Mouse (Mus musculus): Measurements from ENCODE around the gene Tk1.

The Tk1 gene

GRCm38 (mm10) chr11:117769683-117770047 lies 56.2 kb downstream of the Tk1 start:
- no peak for DNase-seq (ENCODE audit: low spot score in 2 of 2)

DNA sequence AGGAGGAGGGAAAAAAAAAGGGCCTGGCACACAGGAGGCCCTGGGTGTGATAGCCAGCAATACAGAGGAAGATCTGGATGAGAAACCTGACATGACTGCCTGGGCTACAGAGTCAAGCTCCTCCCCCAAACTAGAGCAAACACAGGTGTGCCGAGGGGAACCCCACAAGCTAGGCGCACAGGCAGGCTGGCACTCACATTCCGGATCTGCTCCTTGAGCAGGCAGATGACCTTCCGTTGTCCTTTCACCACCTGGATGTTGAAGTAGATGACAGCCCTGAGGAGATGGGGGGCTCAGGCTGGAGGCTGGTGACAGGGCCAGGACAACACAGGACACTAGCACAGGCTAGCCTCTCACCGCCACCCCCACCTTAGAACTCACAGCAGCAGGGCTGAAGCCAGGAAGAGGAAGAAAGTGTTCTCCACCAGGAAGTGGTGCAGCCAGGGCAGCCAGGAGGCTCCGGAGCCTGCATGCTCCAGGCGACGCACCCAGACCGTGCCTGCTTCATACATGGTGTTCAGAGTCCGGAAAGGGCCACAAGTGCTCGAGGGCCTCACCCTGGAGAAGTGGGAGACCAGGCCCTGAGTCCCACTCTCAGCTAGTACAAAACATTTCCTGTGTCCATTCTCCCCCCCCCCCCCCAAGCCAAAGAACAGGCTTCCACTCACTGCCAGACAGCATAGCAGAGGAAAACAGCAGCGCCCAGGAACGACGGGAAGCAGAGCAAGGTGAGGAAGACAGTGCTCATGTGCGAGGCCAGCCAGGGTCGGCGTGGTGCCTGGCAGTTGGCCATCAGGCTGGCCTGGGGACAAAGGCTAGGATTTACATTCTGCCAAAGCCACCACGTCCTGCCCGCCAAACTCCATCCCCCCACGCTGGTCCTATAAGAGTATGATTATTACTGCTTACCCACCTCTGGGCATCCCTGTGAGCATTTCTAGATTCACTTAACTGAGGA lies 56.9 kb downstream of the Tk1 start:
- no peak for DNase-seq (ENCODE audit: low spot score in 2 of 2)

DNA sequence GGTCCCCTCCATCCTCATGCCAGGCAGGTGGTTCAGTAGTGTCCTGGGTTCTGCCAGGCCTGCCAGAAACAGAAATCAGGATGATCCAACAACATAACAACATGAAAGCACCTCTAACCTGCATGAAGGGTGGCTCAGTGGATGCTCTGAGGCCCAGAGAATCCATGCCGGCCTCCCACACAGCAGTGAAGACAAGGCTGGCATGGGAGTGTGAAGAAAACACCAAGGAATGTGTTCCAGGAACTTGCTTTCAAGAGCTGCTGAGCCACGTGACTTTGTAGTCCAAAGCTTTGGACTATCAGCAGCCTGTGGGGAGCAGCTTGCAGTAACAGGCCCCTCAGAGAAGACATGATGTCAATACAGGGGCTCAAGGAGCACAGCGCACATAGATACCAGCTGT lies 59.6 kb downstream of the Tk1 start:
- DNase-seq (ENCODE audit: low spot score in 2 of 2): peak in 1 of 2 experiments; percentile 62

Data from frontal cortex, postnatal 36 days (tissue).